Mouse (Mus musculus) ES-Bruce4 (cell line): ENCODE results near the gene BC028528.

Experiments used
- CTCF ChIP-seq: IDR thresholded peaks from one replicate; pipeline ENCODE4 v1.8.1; 2011; ENCODE audit warnings: low read depth, low read length
- EP300 ChIP-seq: IDR thresholded peaks from 2 replicates; pipeline ENCODE4 v1.6.1; 2011; ENCODE audit warnings: low read depth, low read length; ENCODE audit not compliant: insufficient read depth
- POLR2A ChIP-seq: IDR thresholded peaks from one replicate; pipeline ENCODE4 v1.8.1; 2011; ENCODE audit warnings: low read length; ENCODE audit not compliant: insufficient read depth

DNA sequence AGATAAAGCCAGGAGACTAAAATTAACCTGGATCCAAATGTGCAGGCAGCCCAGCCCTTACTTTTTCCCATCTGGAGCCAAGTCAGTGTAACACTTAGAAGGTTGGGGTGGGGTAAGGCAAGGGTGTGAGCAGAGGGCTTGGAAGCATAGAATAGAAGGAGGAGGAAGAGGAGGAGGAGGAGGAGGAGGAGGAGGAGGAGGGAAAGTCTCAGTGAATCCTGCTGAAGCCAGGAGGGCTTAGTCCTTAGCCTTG lies 10.5 kb upstream of the BC028528 start:
- no peak for TF ChIP-seq POLR2A
- TF ChIP-seq CTCF, result no peak
- TF ChIP-seq EP300, result no peak
